9 mouse cellular contexts compared by ENCODE assay signal in the genomic region with DNA sequence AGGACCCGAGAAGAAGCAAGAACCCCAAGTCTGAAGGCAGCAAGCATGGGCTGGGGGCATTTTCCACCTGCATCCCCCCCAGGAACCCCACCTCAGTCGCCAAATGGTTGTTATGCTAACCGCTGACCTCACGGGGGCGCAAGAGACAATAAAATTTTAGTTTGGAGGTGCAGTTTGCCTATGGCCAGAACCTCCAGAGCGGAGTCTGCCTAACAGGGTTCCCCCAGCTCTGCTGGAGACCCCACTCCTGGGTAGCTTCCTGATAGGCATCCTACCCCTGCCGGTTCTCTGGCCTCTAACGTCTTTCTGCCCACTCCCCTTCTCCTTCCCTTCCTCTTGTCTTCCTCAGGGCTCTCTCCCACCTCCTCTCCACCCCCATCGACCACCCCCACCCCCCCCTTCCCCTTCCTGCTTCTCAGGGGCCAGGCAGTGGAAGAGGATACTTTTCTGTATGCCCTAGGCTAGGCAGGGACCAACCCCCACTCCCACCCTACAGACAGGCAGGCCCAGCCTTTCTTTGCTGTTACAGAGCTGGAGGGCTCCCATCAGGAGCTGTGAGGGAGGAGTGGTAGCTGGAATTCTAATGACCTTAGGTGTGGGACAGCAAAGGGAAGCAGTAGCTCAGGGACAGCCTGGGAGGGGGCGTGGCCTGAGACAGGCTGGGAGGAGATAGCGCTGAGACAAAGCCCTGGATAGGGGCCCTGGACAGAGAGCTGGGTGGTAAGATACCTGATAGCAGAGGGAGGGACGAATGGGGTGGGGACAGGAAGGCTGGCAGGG. TPM values are rescaled to one million over a fixed set of nuclear protein-coding genes. Genes with fewer than 3 reads are reported as not detected.
DNase-seq lines count a peak whose midpoint lies in the region; ATAC-seq and TF ChIP-seq lines count a peak whose summit lies in the region.
"Had no signal": no experiment of that assay in that cellular context is flagged by ENCODE, and none has a peak within 500 bp of the region (broad histone marks: within the 10 kb centered on the region; RNA-seq: fewer than 3 reads in every experiment).

No protein-coding gene starts in this region.

- DNase-seq in layer of hippocampus, adult 18-20 months (ENCODE audit: low spot score in 2 of 2), result peak; percentile 22 to 54
- DNase-seq in layer of hippocampus, adult 9-10 months (ENCODE audit: low spot score), result no peak
- peak; percentile 56 to 64 for DNase-seq in cerebellum, postnatal 36 days
- peak; percentile 45 to 63 for DNase-seq in gastrocnemius, postnatal 4 days (ENCODE audit: low spot score in 2 of 2)
- DNase-seq in liver, adult 2 months (ENCODE audit: extremely low read depth, low read depth, low spot score), result peak; percentile 16
- peak; percentile 9 for DNase-seq in naive thymus-derived CD4-positive, alpha-beta T cell, adult 2 months (ENCODE audit: low read depth)

- no peaks in the 10 kb centered on the region for H3K9me3 ChIP-seq in intestine, postnatal 0 days (ENCODE audit: control insufficient read depth)

- no peaks in the 10 kb centered on the region for H3K4me1 ChIP-seq in intestine, postnatal 0 days (replicated peaks; ENCODE audit: control insufficient read depth, insufficient read depth, low read length)
- no peaks in the 10 kb centered on the region for H3K4me1 ChIP-seq in liver, adult 2 months (ENCODE audit: control insufficient read depth, insufficient read depth, low read length)
- no peaks in the 10 kb centered on the region; the same call in 1 of the 2 replicates for H3K4me1 ChIP-seq in testis, adult 2 months (ENCODE audit: control insufficient read depth, insufficient read depth, low read length)

- no peak overlapping the region for H3K9ac ChIP-seq in intestine, postnatal 0 days (ENCODE audit: low read depth, low read length)
- no peak overlapping the region for H3K9ac ChIP-seq in liver, adult 2 months (ENCODE audit: low read depth, low read length)

- no peak for TF ChIP-seq POLR2A in liver, adult 2 months (IDR thresholded peaks at IDR 0.05; ENCODE audit: extremely low read depth, insufficient read depth, low read length)
- TF ChIP-seq POLR2A in testis, adult 2 months (IDR thresholded peaks at IDR 0.05; ENCODE audit: control insufficient read depth, low read depth, low read length), result no peak

- 5% methylated on average over 12 of the region's 12 CpGs for whole genome bisulfite sequencing in intestine, postnatal 0 days
- 11% methylated on average over 12 of the region's 12 CpGs for WGBS in liver, adult 2 months

- no peak overlapping the region for H3K4me3 ChIP-seq in intestine, postnatal 0 days (ENCODE audit: low read depth, low read length)
- no peak overlapping the region for H3K4me3 ChIP-seq in liver, adult 2 months (ENCODE audit: insufficient read depth, low read depth, low read length)
- no peak overlapping the region for H3K4me3 ChIP-seq in testis, adult 2 months (ENCODE audit: control insufficient read depth, low read depth, low read length)

- H3K36me3 ChIP-seq in intestine, postnatal 0 days (ENCODE audit: control insufficient read depth, insufficient read depth), result no peaks in the 10 kb centered on the region
- no peaks in the 10 kb centered on the region for H3K36me3 ChIP-seq in liver, adult 2 months (ENCODE audit: control insufficient read depth, insufficient read depth, low read length)
- no peaks in the 10 kb centered on the region for H3K36me3 ChIP-seq in testis, adult 2 months (ENCODE audit: control insufficient read depth, insufficient read depth, low read length)

- peak; percentile 86 for ATAC-seq in intestine, postnatal 0 days

- peak overlapping the region; percentile 27; the same call in 1 of the 2 replicates for H3K4me2 ChIP-seq in intestine, postnatal 0 days (replicated peaks; ENCODE audit: low read depth)

- no peak overlapping the region for H3K27ac ChIP-seq in intestine, postnatal 0 days (ENCODE audit: low read depth, low read length)
- no peak overlapping the region for H3K27ac ChIP-seq in liver, adult 2 months (replicated peaks; ENCODE audit: insufficient read depth, low read depth, low read length)
- H3K27ac ChIP-seq in testis, adult 2 months (ENCODE audit: control insufficient read depth, insufficient read depth, low read depth, low read length), result no peak overlapping the region

- H3K27me3 ChIP-seq in intestine, postnatal 0 days (replicated peaks; ENCODE audit: control insufficient read depth, insufficient read depth, low read length), result no peaks in the 10 kb centered on the region
- peaks cover 7% of the 10 kb centered on the region for H3K27me3 ChIP-seq in liver, adult 2 months (ENCODE audit: control insufficient read depth, insufficient read depth, low read length)
- H3K27me3 ChIP-seq in testis, adult 2 months (ENCODE audit: control insufficient read depth, insufficient read depth, low read length), result no peaks in the 10 kb centered on the region

- peak; percentile 78 for TF ChIP-seq CTCF in intestine, postnatal 0 days (IDR thresholded peaks at IDR 0.05; ENCODE audit: low read depth)
- peak; percentile 74 for TF ChIP-seq CTCF in liver, adult 2 months (IDR thresholded peaks at IDR 0.05; ENCODE audit: low read depth, low read length)
- peak; percentile 45 for TF ChIP-seq CTCF in testis, adult 2 months (IDR thresholded peaks at IDR 0.05; ENCODE audit: control insufficient read depth, insufficient read depth, insufficient replicate concordance, low read depth, low read length)

- no peaks in the 10 kb centered on the region for H3K79me2 ChIP-seq in liver, adult 2 months (ENCODE audit: control insufficient read depth, insufficient read depth, low read length)

RNA-seq across cellular contexts. Expression of gene Igf2, which starts 55.8 kb away (rescaled TPM):
- total RNA-seq in layer of hippocampus, adult 18-20 months (2021), result 10 to 100 TPM; 42.7 to 46.4 TPM
- total RNA-seq in gastrocnemius, postnatal 4 days (2021), result over 10,000 TPM; 13,021 to 14,565 TPM
- 483 and 499 TPM in 2 replicates for polyA plus RNA-seq in intestine, postnatal 0 days (2015; fragmentation: Nextera tagmentation; extraction: Ambion mirVana)
- total RNA-seq in liver, adult 2 months (2014; rRNA removed), result 0.20 and 0.37 TPM in 2 replicates
- 1.2 and 1.3 TPM in 2 replicates for polyA plus RNA-seq in liver, adult 2 months (2012; rRNA removed)
- 6.9 and 10.7 TPM in 2 replicates for polyA plus RNA-seq in testis, adult 2 months (2012; rRNA removed)
- total RNA-seq: neutrophil, adult 5-6 weeks had no signal

RNA-seq across cellular contexts. Expression of gene Gm49394, which starts 58.9 kb away (rescaled TPM):
- under 1 TPM; 0.10 to 0.20 TPM for total RNA-seq in layer of hippocampus, adult 18-20 months (2021)
- total RNA-seq in gastrocnemius, postnatal 4 days (2021), result 1 to 10 TPM; 2.2 to 2.5 TPM
- not detected in 2 replicates for polyA plus RNA-seq in intestine, postnatal 0 days (2015; fragmentation: Nextera tagmentation; extraction: Ambion mirVana)
- total RNA-seq in liver, adult 2 months (2014; rRNA removed), result not detected in 2 replicates
- polyA plus RNA-seq in liver, adult 2 months (2012; rRNA removed), result not detected in 2 replicates
- polyA plus RNA-seq in testis, adult 2 months (2012; rRNA removed), result 0.11 and 0.21 TPM in 2 replicates
- total RNA-seq: neutrophil, adult 5-6 weeks had no signal

Comparison
In these comparisons a context has a peak if more than half of its experiments do, and no peak if none do; other contexts are left out.
1. RNA of gene Igf2, which starts 55.8 kb away (total RNA-seq): 13,021 to 14,565 TPM in gastrocnemius, postnatal 4 days; 42.7 to 46.4 TPM in layer of hippocampus, adult 18-20 months and 0.20 to 0.37 TPM in liver, adult 2 months; every median in the first group is over 100 times any median in the second.
2. Peak in every context shown above with its lines, with median percentiles within 50 percentile points of each other: CTCF ChIP-seq.